Mouse (Mus musculus): ENCODE measurements at regions not wholly inside any gene's neighbourhood (a gene's known extent, or its start where the extent isn't known, plus 50 kb on each side); places are given as distances from the start of the nearest gene placed in this dataset.

DNA sequence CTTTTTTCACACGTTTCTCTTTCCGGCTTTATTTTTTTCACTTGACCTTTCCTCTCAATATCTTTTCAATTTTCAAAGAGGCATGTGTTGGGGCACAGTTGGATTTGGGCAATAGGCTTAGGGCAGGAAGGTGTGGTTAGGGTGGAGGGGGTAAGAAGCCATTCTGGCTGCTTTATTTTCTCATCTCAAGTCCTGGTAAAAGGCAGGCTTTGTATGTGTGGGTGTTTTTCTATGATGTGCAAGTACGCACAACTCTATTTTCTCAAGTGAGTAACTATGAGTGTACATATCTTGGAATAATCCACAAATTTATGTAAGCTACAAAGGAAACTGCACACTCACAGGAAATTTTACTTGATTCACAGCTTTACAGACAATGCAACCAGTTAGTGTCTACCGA lies 121.5 kb upstream of the Ifne start:
- no peak for DNase-seq (ENCODE audit: low spot score)

DNA sequence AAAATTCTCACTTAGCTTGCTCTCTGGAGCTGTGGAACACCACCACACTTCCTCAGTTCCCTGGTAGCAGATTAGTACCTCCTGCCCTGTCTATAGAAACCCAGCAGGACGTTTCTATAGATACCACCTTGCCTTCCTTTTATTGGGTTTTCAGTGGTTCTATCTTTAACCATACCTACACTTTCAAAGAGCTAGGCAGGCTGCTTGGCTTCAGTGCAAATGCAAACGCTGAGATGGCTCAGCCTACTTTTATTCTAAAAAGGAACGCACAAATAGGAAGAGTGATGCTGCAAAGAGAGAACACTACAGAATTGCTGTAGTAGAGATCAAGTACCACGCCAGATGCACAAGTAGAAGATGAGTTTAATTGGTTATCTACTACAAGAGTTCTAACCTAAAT lies 120.9 kb upstream of the Ifne start:
- DNase-seq (ENCODE audit: low spot score), result no peak

DNA sequence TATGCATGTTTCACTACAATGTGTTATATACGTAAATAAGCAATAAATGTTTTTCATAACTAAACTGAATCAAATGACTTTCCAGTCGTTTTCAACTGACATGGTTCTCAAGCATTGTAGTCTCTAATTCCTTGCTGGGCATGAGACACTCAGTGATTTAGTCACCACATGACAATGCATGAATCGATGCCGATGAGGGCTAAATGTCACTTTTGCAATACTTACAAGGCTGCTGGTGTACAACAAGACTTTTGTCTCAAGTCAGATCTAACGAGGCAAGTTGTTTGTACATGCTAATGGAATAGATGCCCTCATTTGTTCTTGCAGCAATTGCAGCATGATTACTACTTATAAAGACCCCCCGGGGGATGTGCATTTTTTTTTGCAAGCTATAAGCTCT lies 120.2 kb upstream of the Ifne start:
- no peak for DNase-seq (ENCODE audit: low spot score)

DNA sequence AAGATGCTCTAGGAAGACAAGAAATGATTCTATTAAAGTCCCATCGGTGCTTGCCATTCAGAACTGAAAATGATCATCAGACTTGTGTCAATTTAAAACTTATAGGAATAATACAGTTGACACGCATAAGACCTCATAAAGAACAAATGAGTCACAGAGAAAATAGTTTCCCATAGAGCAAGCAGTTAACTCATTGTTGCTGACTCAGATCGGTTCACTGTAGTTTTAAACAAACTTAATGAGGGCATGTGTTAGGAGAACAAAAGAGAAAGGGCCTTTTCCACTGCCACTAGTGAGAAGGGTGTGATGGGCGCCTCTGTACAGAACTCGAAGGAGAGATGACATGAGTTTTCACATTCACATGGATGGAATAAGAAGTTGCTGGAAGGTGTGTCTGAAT lies 118.3 kb upstream of the Ifne start:
- no peak for DNase-seq (ENCODE audit: low spot score)

DNA sequence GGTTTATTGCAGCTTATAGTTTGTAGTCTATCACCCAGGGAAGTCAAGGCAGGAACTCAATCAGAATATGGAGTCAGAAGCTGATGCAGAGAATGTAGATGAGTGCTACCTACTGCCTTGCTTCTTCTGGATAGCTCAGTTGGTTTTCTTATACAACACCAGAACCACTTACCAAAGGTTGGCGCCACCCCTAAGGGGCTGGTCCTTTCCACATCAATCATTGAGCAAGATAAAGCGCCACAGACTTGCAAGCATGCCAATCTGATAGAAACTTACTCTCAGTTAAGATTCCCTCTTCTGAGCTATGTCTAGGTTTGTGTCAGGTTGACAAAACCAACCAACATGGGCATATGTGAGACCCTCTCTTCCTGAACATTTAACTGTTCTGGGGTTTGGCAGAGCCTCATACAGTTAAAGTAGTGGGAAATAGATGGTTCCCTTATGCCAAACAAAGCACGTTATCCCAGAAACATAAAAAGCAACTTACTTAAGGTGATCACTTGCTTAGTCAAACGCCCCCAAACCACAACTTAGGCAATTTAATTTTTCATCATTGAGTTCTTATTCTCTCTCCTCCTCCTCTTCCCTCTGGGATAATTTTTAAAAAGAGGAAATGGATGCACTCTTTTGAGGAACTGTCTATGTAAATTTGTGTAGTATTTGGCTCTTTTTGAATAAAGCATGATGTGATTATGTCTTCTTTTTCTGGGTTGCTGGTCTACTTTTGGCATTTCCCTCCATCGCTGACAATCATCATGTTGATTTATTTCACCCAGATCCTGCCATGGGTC lies 115.3 kb upstream of the Ifne start:
- no peak for DNase-seq (ENCODE audit: low spot score)

DNA sequence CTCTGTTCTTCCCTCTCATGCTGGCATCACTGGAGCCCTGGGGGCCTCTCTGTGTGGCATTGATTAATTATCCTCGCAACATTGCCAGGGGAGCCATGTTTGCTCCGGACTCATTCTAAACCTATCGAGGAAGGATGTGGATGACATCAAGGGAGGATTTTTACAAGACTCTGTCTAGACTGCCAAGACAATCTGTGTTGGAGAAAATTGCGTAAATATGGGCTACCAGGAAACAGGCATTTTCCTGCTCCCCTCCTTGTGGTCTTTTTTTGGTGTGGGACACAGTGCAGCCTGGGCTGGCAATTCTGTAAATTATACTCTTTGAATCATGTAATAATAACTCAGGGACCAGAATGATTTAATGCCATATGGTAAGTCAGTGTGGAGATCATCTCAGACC lies 114.5 kb upstream of the Ifne start:
- no peak for DNase-seq (ENCODE audit: low spot score)

DNA sequence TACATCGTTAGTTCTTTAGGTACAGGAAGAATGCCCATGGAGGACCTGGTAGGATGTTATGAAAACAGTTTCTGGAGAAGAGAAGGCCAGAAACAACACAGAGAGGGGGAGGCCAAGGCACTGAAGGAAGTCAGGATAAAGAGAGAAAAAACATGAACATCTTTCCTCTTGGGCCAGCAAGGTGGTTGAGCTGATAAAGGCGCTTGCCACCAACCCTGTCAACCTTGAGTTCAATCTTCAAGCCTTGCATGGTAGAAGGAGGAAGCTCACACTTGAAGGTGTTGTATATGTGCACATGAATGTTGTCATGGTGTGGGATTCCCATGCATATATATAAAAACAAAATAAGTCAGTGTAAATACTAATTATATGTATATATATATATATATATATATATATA lies 112.5 kb upstream of the Ifne start:
- no peak for DNase-seq (ENCODE audit: low spot score)

DNA sequence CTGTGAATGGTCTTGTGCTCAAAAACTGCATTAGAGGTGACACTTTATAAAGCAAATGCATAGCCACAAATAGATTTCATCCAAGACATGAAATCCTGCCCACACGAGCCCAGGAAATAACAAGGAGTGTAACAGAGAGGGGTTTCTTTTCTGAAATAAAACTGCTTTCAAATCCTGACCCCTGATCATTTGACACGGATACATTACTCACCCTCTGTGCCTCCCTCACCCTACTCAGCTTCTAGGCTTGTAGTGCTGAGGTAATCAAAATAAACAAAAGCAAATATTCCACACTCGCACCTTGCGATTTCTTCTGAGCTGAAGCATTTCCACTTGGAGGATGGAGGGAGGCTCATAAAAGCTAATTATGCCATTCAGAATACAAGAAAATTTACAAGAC lies 108.4 kb upstream of the Ifne start:
- no peak for DNase-seq (ENCODE audit: low spot score)

DNA sequence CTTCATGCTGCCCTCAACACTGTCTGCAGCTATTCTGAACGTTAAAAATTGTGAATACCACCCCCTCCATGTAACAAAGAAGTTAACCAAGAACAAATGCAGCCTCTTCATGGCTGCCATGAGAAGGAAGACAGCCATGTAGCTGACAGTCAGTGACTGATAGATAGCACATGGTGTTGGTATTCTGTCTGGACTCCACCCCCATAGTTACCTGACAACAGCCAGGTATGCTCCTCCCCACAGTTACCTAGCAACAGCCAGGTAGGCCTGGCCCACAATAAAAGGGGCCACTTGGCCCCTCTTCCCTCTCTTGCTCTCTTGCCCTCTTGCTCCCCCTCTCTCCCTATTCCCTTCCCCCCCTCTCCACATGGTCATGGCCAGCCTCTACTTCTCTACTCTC lies 107.1 kb upstream of the Ifne start:
- DNase-seq (ENCODE audit: low spot score), result no peak

DNA sequence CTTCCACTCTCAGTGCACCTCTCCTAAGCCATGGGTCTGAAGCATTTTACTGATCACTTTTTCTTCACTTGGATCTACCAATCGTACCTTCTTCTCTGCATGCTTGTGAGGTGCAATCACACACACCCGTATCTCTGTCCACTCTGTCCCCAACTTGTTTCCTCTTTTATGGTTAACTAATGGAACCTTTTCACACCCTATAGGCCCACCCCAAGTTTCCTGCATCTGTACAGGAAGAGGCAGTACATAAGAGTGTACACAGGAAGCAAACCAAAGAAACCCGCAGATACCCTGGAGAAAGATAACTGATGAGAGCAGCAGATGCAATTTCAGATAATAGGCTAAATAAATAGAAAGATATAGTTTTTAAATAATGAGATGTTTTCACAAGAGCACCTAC lies 102.5 kb upstream of the Ifne start:
- no peak for DNase-seq (ENCODE audit: low spot score)

DNA sequence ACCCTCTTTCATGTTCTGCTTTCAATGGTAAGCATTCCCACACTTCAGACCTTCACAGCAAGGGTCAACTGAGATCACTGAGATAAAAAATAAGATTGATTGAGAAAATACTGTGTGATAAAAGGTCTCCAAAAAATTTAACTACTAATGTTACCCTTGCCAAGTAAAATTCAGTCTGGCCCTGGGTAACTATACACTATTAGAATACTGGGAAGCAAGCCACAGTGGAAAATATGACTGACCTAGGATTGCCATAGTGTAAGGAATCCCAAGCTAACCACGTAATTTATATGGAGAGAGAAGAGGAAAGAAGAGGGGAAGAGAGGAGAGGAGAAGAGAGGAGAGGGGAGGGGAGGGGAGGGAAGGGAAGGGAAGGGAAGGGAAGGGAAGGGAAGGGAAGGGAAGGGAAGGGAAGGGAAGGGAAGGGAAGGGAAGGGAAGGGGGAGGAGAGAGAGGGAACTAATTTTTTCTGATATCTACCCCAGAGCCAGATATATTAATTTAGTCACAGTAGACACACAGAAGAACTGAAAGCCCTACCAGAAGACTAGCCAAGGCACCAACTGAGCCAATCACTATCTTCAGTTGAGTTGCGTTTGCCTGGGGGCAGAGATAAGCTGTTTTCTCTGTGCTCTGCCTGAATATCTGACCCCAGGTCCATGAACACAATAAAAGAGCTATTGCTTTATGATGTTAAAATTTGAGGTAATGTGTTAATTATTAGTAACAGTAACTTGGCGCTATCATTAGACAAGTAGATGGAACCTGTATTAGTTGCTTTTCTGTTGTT lies 97.3 kb upstream of the Ifne start:
- no peak for DNase-seq (ENCODE audit: low spot score)

DNA sequence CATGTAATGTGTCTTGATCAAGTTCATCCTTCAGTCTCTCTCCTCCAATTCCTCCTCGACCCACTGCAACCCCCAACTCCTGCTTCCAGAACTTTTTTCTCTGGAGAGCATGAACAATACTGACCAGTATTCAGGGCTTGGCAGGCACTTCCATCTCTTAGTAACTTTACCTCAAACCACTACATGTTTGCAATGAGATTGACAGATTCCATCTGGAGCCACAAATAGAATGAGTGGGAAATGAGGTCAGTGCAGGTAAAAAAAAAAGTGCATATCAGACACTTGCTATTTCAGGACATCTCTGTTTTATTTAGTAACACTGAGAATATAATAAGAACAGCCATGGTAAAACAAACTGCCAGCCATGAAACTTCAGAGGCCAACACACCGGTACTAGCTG lies 94.5 kb upstream of the Ifne start:
- DNase-seq (ENCODE audit: low spot score), result no peak

DNA sequence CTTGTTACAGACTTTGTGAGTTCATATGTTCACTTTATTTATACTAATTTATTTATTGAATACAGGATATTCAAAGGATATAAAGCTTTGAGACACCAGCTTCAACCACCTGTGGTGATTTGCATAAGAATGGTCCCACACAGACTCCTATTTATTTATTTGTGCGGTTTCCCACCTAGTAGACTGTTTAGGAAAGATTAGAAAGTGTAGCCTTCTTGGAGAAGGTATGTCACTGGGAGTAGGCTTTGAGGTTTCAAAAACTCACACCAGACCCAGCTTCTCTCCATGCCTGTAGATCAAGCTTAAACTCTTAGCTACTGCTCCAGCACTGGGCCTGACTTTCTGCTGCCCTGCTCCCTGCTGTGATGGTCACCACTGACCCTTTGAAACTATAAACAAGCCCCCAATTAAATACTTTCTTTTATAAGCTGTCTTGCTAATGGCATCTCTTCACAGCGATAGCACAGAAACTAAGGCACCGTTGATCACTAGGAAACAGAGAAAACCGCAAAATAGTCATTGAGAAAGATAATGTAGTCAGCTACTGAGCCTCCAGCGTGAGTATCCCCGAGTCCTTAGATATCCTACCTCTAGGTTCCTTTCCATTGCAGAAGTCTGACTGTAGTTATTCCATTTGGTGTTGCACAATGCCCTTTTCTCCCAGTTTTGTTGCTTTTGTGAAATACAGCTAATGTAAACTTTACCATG lies 89.3 kb upstream of the Ifne start:
- no peak for DNase-seq (ENCODE audit: low spot score)

DNA sequence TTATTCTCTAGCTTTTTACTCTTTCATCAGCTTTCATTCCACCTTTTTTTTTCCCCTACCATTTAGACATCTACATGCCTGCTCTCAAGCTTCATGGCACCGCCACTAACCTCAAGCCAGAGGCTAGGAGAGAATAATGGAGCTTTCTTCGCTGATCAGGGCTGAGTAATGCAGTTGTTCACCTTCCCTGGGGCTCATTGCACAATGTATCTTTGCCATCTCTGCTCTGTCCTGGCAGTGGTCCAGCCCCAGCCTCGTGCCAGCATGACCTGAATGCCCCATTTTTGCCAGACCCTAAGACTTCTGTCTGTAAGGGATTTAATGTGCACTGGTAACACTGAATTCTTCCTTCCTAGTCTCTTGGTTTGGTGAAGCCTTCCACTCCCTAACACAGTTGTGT lies 79.6 kb upstream of the Ifne start:
- DNase-seq (ENCODE audit: low spot score), result no peak

DNA sequence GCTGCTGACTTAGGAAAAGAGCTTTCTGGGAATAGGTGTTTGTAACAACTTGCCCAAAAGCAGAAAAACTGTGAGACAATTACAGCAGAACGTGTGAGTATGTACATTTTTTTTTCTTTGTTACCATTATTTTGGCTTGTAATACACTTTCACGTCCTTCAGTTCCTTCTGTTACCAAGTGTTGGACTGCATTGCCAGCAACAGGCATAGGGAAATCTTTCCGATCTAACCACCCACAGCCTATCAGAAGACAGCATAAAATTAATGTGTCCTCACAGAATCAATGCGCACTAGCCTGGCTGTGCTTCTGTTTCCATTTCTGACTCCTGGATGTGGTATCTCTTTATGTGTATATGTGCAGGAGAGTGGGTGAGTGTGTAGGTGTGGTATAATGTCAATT lies 76.6 kb upstream of the Ifne start:
- DNase-seq (ENCODE audit: low spot score), result no peak

DNA sequence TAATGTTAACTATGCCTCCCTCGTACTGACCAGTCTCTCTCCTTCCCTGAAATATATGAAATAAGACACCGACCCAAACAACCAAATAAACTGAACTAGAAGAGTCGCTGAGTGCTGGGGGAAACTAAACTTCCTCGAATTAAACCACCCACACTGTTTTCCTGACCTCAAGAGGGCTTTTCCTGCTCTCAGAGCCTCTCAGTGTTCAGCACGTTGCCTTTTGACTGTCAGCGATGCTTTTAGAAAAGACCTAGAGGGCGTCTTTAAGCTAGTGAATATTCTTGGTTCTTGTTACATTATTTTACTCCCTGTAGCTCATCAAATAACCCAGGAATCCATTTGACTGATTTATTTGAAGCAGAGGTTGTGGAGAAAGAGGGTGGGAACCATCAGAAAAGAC lies 76.2 kb upstream of the Ifne start:
- no peak for DNase-seq (ENCODE audit: low spot score)

DNA sequence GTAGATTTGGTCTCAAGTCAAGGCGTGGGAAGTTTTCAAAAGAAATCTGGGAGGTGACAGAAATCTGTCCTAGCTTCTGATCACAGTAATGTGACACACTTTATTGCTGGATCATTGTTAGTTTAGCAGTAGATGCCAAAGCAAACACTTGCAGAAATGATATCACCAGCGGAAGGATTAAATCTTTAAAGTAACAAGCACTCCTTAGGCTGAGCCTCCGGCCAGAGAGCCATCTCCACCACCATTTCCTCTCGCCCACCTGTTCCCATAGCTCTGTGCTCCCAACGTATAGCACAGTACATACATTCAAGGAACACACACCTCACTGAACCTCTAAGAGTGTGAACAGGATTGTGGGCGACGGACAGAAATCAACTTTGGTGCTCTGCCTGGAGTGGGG lies 75.6 kb upstream of the Ifne start:
- DNase-seq (ENCODE audit: low spot score), result no peak

DNA sequence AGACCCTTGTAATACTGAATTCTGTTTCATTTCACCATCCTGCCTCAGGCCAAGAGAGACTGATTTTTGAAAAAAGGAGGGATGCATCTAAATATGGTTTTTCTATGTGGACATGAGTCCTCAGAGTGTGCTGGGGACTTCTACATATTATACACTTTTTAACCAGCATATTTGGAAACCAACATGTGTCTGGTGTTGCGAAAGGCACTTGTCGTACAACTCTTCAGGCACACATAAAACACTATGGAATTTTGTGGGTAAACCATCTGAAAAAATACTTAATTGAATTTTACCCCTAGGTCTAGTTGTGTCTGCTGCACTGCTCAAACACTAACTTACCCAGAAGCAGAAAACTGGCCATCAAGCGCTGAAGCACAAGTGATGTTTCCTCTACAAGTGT lies 74.0 kb upstream of the Ifne start:
- DNase-seq (ENCODE audit: low spot score), result no peak

DNA sequence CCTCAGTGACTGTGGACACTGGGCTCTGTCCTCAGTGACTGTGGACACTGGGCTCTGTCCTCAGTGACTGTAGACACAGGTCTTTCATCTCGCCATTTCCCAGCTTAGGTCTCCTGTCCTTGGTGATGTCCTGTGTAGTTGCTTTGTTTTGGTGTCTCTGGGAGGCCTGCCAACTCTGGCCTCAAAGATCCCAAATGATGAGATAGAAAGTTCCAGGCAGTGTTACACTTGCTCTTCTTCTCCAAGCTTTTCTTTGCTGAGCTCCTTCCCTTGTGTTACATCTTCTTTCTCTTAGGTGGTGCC lies 71.0 kb upstream of the Ifne start:
- DNase-seq (ENCODE audit: low spot score), result no peak

DNA sequence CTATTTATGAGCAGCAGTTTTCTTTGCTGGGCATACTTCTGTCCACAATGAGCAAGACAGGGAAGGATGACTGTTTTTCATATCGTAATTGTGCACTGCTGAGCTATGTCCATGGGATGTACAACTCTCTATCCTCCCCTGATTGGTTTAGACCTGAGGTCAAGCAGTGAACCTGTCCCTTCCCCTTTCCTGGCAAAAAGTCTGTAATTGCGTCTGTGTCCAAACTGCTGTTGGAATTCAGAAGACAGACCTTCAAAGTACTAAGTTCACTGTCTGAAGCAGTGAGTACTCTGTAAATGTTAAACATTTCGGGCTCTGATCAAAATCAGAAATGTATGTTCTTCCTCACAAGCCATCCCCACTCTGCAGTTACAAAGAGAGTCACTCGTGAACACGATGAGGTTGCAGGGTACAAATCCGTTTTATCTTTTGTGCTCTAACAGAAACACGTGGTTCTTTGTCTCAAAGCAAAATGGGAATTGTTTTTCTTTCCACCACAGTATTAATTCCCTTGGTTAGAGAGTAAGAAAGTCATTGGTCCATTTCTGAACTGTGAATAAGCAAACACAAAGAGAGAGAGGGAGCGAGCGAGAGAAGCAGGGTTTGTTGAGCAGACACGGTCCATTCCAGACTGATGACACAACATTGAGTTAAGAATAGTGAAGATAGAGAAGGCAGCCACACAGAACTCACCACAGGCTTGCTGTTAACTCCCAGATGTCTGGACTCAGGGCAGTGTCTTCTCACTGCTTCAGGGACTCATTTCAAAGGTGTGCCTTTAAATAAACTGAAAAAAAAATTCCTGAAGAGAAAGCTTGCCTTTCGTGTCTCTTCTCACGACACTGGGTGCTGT lies 70.4 kb upstream of the Ifne start:
- no peak for DNase-seq (ENCODE audit: low spot score)

DNA sequence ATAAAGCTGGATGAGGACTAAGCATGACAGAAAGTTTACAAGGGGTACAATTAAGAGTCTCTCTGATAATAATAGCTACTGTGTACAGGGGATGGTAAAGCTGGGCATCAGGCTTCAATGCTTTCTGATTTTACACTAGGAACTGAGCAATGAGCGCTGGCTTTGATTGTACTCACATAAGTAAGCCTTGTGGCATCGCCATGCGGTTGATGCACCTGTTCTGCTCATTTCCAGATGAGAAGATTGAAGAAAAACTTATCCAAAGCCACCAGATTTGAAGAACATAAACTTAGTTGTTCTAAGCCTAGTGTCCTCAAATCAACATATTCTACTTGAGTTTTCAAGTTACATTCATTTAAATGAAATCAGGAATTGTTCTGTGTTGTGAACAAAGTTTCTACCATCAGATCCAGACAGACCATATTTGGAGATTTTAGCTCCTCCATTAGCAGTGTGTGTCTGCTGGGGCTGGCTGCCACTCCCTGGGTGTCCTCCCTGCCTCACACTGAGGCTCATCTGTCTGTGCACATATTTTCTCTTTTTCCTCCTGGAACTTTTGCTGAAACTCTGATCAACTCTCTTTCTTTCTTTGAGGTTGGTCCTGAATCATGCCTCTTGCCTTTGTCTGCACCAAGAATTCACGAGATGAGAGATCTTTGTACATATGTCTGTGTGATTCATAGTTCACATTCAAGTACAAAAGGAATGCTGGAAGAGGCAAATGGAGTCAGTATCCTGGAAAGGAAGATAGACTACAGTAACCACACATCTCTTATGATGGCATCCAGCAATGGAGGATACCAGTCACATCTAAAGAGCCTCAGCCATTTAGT lies 68.2 kb upstream of the Ifne start:
- DNase-seq (ENCODE audit: low spot score), result no peak

DNA sequence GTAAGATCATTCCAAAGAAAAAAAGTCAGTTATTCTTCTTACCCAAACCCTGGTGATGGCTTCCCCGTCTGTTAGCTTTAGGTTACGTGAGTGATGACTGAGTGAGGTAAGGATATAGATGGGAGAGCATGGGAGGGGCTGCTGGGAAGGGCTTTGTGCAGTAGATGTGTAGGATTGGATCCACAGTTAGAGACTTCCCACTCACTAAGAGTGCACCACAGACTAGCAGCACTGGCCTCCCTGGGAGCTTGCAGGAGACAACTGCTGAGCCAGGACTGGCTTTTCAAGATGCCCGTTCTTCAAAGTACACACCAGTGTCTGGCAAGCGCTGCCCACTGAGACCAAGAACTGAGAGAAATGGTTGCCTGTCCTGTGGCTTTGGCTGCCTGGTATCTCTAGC lies 62.0 kb upstream of the Ifne start:
- DNase-seq (ENCODE audit: low spot score), result no peak

All from yolk sac, embryonic 10.5 days (tissue).